Mouse (Mus musculus): ENCODE results near the gene 4933427D14Rik. TPM values are rescaled to one million over a fixed set of nuclear protein-coding genes. Genes with fewer than 3 reads are reported as not detected.

Gene 4933427D14Rik
- 20.6 and 24.1 TPM in 2 replicates for polyA plus RNA-seq (2015; fragmentation: Nextera tagmentation; extraction: Ambion mirVana)

DNA sequence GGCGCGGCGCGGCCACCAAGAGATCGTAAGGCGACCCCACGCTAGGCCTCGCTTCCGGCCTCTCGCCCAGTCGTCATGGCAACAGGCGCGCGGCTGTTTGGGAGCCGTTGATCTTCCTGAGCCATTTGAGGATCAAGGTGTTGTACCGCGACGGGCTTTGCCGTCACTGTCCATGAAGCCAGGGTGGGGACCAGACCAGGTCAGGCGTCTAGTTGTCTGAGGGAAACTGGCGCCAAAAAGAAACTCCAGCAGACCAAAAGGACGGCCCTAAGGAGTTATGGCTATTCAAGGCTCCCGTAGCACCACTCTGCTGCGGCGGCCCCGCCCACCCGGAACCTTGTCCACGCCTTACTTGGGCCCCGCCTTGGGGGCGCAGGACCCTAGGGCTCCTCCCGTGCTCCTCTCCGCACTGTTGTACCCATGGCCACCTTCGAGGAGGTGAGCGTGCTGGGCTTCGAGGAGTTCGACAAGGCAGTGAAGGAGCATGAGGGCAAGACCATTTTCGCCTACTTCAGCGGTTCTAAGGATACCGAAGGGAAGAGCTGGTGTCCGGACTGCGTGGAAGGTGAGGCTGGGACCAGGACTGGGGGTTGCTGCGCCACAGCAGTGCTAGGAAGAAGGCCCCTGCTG lies at the start of gene 4933427D14Rik, which contains the start of gene Txndc17:
Gene 4933427D14Rik, minus strand, starts transcription at position 256 of the 630 bp plus-strand sequence.
Gene Txndc17, plus strand, starts transcription at position 344 of the 630 bp plus-strand sequence.
- WGBS = under 1% methylated on average over 42 of the region's 42 CpGs
- peaks cover 28% of the 10 kb centered on the region for H3K36me3 ChIP-seq
- peak within 1 kb of the TSS; percentile 87 for H3K4me2 ChIP-seq
- peaks cover 30% of the 10 kb centered on the region for H3K4me1 ChIP-seq
- peak within 1 kb of the TSS; percentile 87 for H3K9ac ChIP-seq
- H3K27me3 ChIP-seq = no peaks in the 10 kb centered on the region
- ATAC-seq (ENCODE audit: insufficient number of reproducible peaks, insufficient read depth, low FRiP score, low TSS enrichment, low read depth) = peak; percentile 90
- H3K4me3 ChIP-seq = peak within 1 kb of the TSS; percentile 71
- no peaks in the 10 kb centered on the region for H3K9me3 ChIP-seq
- peak within 1 kb of the TSS; percentile 71 for H3K27ac ChIP-seq

DNA sequence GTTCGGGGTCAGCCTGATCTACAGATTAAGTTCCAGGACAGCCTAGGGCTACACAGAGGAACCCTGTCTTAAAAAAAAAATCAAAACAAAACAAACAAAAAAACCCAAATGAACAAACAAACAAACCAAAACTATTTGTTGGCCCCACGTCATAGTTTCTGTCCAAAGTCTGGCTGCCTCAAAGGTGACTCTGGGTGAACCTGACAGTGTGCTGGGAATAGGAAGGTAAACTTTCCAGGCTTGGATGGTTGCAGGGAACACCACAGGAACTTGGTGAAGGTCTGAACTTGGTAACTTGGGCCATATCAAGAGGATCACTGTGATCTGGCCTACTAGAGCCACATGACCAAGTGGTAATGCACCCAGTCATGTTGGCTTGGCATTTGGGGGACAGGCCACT lies 49.2 kb upstream of the 4933427D14Rik start:
- no peak for ATAC-seq (ENCODE audit: insufficient number of reproducible peaks, insufficient read depth, low FRiP score, low TSS enrichment, low read depth)
- H3K36me3 ChIP-seq = no peaks in the 10 kb centered on the region
- no peaks in the 10 kb centered on the region for H3K4me1 ChIP-seq
- H3K4me2 ChIP-seq = no peak overlapping the region
- no peak overlapping the region for H3K4me3 ChIP-seq
- H3K27ac ChIP-seq = no peak overlapping the region
- no peak overlapping the region for H3K9ac ChIP-seq
- no peaks in the 10 kb centered on the region for H3K9me3 ChIP-seq
- 74% methylated on average over 2 of the region's 2 CpGs for WGBS
- H3K27me3 ChIP-seq = no peaks in the 10 kb centered on the region

DNA sequence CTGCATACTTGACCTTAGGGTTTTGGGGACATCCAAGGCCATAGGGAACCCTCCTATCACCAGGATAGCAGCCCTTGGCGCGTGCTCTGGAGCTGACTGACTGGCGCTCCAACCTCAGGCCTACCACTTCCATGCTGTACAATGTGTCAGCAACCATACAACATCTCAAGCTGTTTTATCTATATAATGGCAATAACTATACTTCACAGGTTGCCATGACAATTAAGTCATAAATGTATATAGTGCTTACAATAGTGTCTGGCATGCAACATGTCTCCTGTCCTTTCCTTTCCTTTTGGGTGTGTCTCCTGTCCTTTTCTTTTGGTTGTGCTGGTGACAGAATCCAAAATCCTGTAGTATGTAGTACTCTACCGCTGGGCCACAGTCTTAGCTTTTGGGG lies 48.4 kb upstream of the 4933427D14Rik start:
- H3K4me2 ChIP-seq = no peak overlapping the region
- no peak overlapping the region for H3K9ac ChIP-seq
- ATAC-seq (ENCODE audit: insufficient number of reproducible peaks, insufficient read depth, low FRiP score, low TSS enrichment, low read depth) = no peak
- WGBS = 89% methylated on average over 4 of the region's 4 CpGs
- H3K9me3 ChIP-seq = no peaks in the 10 kb centered on the region
- 0 out of 2 replicates have a peak, but pooled peaks cover under 1% of the 10 kb centered on the region for H3K27me3 ChIP-seq
- H3K27ac ChIP-seq = no peak overlapping the region
- no peaks in the 10 kb centered on the region for H3K4me1 ChIP-seq
- no peaks in the 10 kb centered on the region for H3K36me3 ChIP-seq
- H3K4me3 ChIP-seq = no peak overlapping the region

DNA sequence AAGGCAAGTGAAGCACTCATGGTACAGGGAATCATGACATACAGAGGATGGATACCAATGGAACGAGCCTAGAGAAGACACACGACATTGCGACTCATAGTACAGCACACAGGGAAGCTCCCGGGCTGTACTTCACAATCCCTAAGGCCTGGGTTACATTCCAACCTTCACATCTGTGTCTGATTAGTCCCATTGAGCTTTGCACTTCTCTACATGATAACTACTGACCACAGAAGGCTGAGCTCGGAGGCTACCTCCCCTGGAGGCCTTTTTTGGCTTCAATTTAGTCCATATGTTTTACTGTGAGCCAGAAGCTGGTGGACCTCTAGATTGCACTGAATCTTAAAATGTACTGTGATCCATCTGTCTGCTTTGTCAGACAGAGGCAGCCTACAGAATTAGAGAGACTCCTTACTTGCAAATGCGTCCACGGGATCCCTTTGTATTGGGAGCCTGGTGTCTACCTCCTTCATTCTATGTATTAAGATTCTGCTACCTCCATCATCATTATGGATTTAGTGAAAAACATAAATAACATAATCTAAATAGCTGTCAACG lies 38.0 kb upstream of the 4933427D14Rik start:
- H3K27me3 ChIP-seq = 0 out of 2 replicates have a peak, but pooled peaks cover 1% of the 10 kb centered on the region
- ATAC-seq (ENCODE audit: insufficient number of reproducible peaks, insufficient read depth, low FRiP score, low TSS enrichment, low read depth) = no peak
- no peak overlapping the region for H3K9ac ChIP-seq
- WGBS = 39% methylated on average over 8 of the region's 8 CpGs
- H3K27ac ChIP-seq = no peak overlapping the region
- H3K4me1 ChIP-seq = peaks cover 7% of the 10 kb centered on the region; the same call in 1 of the 2 replicates
- no peaks in the 10 kb centered on the region for H3K9me3 ChIP-seq
- no peak overlapping the region for H3K4me2 ChIP-seq
- no peaks in the 10 kb centered on the region for H3K36me3 ChIP-seq
- no peak overlapping the region for H3K4me3 ChIP-seq

DNA sequence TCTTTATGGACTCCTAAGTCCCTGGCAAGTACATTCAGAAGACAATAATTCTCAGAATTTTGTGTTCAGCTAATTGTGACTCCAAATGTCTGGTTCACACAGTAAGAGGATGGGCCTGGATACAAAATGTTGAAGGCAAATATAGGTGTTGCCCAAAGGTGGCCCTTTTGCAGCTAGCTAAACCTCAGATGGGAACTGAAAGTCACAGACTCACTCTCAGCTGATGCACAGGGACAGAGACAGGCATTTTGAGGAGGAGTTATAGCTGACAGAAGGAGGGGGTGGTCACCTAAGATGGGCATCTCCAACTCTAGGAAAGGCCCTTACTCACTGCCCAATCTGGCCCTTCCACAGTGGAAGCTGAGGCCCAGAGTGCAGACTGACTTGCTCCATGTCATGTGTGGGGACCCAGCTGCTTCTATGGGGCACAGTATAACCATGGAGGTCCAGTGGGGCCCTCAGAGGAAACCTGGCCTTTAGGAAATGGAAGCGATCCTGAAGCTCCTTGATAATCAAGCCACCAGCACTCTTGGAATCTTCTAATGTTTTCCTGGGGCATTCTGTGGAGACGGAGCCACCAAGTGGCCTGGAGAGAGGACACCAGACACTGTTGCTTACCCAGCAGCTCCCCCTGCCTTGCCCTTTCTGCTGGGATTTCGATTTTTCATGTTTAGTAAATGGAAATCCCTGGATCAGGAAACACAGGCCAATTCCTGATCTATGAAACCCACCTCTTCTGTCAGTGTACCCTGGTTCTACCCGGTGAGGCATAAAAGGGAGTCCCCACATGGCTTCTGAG lies 33.0 kb upstream of the 4933427D14Rik start:
- Histone ChIP-seq H3K27me3 (no peaks in the 10 kb centered on the region), H3K27ac (no peak overlapping the region)
- WGBS = 72% methylated on average over 4 of the region's 4 CpGs

DNA sequence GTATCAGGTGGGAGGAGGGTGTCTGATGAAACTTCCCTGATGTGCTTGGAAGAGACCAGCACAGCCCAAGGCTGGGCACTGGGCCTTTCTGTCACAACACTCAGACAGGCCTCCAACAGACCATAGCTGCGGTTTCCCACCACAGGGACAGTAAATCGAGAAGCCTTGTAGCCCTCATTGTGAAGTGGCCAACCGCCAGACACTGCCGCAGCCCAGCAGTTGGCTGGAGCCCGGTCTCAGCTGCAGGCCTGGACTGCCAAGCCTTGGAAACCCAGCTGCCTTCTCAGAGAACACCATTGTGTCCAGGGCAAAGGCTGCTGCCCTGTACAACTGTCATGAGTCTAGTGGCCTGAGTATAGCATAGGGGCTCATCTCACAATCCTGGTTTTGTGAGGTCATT lies 26.8 kb upstream of the 4933427D14Rik start:
- Histone ChIP-seq H3K9me3 (no peaks in the 10 kb centered on the region), H3K27ac (no peak overlapping the region), H3K4me2 (no peak overlapping the region), H3K36me3 (no peaks in the 10 kb centered on the region), H3K4me3 (no peak overlapping the region), H3K9ac (no peak overlapping the region), H3K4me1 (no peaks in the 10 kb centered on the region), H3K27me3 (no peaks in the 10 kb centered on the region)
- ATAC-seq (ENCODE audit: insufficient number of reproducible peaks, insufficient read depth, low FRiP score, low TSS enrichment, low read depth) = no peak
- WGBS = 67% methylated on average over 5 of the region's 5 CpGs

More for the DNA sequence above, 33.0 kb upstream of the 4933427D14Rik start:
- no peak for ATAC-seq (ENCODE audit: insufficient number of reproducible peaks, insufficient read depth, low FRiP score, low TSS enrichment, low read depth)
- Histone ChIP-seq H3K4me1 (peaks cover 3% of the 10 kb centered on the region; the same call in 1 of the 2 replicates), H3K4me2 (no peak overlapping the region), H3K9ac (no peak overlapping the region), H3K9me3 (no peaks in the 10 kb centered on the region), H3K4me3 (no peak overlapping the region), H3K36me3 (no peaks in the 10 kb centered on the region)

DNA sequence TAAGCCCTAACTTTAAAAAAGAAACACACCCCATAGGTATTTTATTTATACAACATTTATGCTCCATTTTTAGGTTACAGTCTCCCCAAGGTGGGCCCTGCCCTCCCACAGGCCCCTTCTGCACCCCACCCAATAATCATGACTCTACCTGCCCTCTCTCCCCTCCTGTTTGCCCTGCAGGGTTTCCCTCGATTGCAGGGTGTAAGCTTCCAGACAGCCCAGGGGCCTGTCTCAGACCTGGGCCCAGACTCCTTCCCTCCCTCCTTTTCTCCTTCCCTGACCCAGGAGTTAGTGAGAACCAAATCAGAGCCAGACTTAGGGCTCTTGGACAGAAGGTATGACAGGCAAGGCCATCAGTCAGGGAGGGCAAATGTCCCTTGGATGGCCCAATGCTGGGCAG lies 25.7 kb upstream of the 4933427D14Rik start:
- no peaks in the 10 kb centered on the region for H3K9me3 ChIP-seq
- no peak overlapping the region for H3K27ac ChIP-seq
- 50% methylated on average over 1 of the region's 1 CpGs for WGBS
- no peak overlapping the region for H3K4me3 ChIP-seq
- no peak overlapping the region for H3K4me2 ChIP-seq
- H3K9ac ChIP-seq = no peak overlapping the region
- no peaks in the 10 kb centered on the region for H3K4me1 ChIP-seq
- ATAC-seq (ENCODE audit: insufficient number of reproducible peaks, insufficient read depth, low FRiP score, low TSS enrichment, low read depth) = no peak
- no peaks in the 10 kb centered on the region for H3K36me3 ChIP-seq
- no peaks in the 10 kb centered on the region for H3K27me3 ChIP-seq

DNA sequence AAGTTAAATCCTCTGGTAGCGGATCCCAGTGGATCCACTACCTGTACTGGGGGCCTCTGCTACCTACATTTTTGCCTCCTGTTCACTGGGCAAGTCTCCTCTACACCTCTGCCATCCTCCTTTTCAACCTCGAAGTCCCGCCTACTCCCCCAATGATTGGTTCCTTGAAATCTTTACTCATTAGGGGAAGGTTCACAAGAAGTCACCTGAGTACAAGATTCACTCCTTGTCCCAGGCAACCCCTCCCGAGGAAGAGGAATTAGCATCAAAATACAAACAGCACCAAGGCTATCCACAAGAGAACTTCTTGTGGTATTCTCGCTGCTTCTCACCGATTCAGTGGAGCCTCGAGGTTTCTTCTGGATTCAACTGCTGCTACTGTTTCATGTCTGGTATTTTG lies 24.8 kb upstream of the 4933427D14Rik start:
- no peaks in the 10 kb centered on the region for H3K27me3 ChIP-seq
- 87% methylated on average over 7 of the region's 7 CpGs for WGBS
- no peaks in the 10 kb centered on the region for H3K9me3 ChIP-seq
- no peak overlapping the region for H3K4me3 ChIP-seq
- H3K9ac ChIP-seq = no peak overlapping the region
- H3K4me1 ChIP-seq = no peaks in the 10 kb centered on the region
- H3K27ac ChIP-seq = no peak overlapping the region
- H3K4me2 ChIP-seq = no peak overlapping the region
- H3K36me3 ChIP-seq = no peaks in the 10 kb centered on the region
- no peak for ATAC-seq (ENCODE audit: insufficient number of reproducible peaks, insufficient read depth, low FRiP score, low TSS enrichment, low read depth)

DNA sequence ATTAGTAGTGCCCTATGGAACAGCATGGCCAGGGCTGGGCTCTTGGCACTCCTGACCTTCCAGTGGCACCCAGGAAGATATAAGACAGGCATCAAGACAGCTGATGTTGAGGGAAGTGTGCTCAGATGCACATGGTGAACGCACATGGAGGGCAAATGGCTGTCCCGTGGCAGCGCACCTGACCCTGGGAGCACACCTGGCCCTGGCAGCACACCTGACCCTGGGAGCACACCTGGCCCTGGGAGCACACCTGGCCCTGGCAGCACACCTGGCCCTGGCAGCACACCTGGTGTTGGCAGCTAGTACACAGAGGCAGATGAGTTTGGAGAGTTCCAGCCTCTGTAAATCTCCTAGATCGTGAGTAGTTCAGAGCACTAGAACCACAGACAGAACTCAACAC lies 21.3 kb upstream of the 4933427D14Rik start:
- Histone ChIP-seq H3K36me3 (no peaks in the 10 kb centered on the region), H3K4me2 (no peak overlapping the region), H3K4me1 (peaks cover 8% of the 10 kb centered on the region; the same call in 1 of the 2 replicates), H3K4me3 (no peak overlapping the region), H3K9ac (no peak overlapping the region), H3K9me3 (no peaks in the 10 kb centered on the region), H3K27ac (no peak overlapping the region), H3K27me3 (no peaks in the 10 kb centered on the region)
- 93% methylated on average over 4 of the region's 4 CpGs for WGBS
- no peak for ATAC-seq (ENCODE audit: insufficient number of reproducible peaks, insufficient read depth, low FRiP score, low TSS enrichment, low read depth)

DNA sequence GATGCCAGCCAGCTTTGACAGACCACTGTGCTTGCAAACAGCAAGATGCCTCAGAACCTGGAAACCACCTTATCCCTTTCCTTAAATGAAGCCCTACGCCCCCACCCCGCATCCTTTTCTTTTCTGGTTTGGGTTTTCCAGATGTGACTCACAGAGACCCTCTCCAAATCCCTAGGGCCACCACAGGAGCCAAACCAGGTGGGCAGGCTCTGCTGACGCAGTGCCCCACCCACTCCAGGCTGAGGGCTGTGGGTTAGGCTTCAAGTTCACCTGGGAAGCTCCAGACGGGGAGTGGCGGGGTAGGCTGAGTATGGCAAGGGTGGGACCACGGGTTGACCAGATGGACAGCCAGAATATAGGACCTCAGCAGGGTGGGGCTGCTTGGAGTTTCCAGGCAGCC lies 19.6 kb upstream of the 4933427D14Rik start:
- WGBS = 85% methylated on average over 6 of the region's 6 CpGs
- H3K9ac ChIP-seq = no peak overlapping the region
- no peak overlapping the region for H3K27ac ChIP-seq
- no peak for ATAC-seq (ENCODE audit: insufficient number of reproducible peaks, insufficient read depth, low FRiP score, low TSS enrichment, low read depth)
- H3K4me1 ChIP-seq = peaks cover 8% of the 10 kb centered on the region; the same call in 1 of the 2 replicates
- no peaks in the 10 kb centered on the region for H3K9me3 ChIP-seq
- no peak overlapping the region for H3K4me3 ChIP-seq
- H3K4me2 ChIP-seq = no peak overlapping the region
- H3K27me3 ChIP-seq = no peaks in the 10 kb centered on the region
- no peaks in the 10 kb centered on the region for H3K36me3 ChIP-seq

DNA sequence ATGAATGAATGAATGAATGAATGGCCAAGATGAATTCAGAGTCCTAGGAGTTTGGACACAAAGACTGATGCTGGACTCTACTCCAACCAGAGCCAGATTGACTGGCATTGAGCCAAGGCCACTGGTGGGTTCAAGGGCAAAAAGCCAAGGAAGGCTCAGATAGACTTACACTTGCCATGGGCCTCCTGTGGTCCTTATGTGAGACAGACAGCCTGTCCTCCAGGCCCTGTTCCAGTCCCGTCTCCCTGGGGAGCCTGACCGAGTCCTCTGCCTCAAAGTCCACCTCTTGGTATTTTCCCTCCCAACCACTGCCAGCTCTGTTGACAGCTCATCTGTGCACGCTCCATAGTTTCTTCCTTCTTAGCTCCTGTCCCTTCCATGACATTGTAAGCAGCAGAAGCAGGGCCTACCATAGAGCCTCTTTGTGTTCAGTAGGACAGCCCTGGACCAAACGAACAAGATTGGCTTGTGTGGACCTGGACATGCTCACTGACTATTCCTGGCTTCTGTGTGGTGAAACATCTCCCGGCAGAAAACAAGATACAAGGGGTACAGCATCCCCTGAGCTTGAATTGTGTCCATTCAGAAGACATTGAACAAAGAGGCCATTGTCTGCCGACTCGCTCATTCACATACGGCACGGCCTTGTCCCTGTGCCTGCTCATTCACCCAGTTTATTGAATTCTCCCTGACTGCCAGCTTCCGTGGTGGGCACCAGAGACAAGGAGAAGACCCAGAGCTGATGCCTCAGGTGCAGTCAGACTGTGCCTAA lies 18.9 kb upstream of the 4933427D14Rik start:
- H3K27me3 ChIP-seq = no peaks in the 10 kb centered on the region
- no peaks in the 10 kb centered on the region for H3K9me3 ChIP-seq
- no peaks in the 10 kb centered on the region for H3K36me3 ChIP-seq
- WGBS = 38% methylated on average over 10 of the region's 10 CpGs
- ATAC-seq (ENCODE audit: insufficient number of reproducible peaks, insufficient read depth, low FRiP score, low TSS enrichment, low read depth) = no peak
- no peak overlapping the region for H3K9ac ChIP-seq
- no peak overlapping the region for H3K27ac ChIP-seq
- no peak overlapping the region for H3K4me2 ChIP-seq
- no peak overlapping the region for H3K4me3 ChIP-seq
- H3K4me1 ChIP-seq = peaks cover 8% of the 10 kb centered on the region; the same call in 1 of the 2 replicates

Data from embryonic facial prominence, embryonic 13.5 days (tissue).